Mouse (Mus musculus): ENCODE results near the gene Slc35c2. TPM values are rescaled to one million over a fixed set of nuclear protein-coding genes. Genes with fewer than 3 reads are reported as not detected.
A peak's percentile ranks its signal among the peaks of the same experiment; 100 is the strongest.

Gene Slc35c2
- polyA plus RNA-seq, 1 experiment: 53.6 TPM

- Histone ChIP-seq H3K27ac (ENCODE audit: insufficient read depth, low read length) (peak overlapping the region; percentile 68), H3K4me1 (ENCODE audit: control insufficient read depth, insufficient read depth, low read length) (peaks cover 30% of the 10 kb centered on the region), H3K4me3 (ENCODE audit: insufficient read depth, low read length) (peak overlapping the region; percentile 91; the same call in 1 of the 2 replicates)
- TF ChIP-seq CTCF (IDR thresholded peaks at IDR 0.05; ENCODE audit: extremely low read depth, insufficient read depth, low read length): no peak
- no peak for TF ChIP-seq POLR2A (IDR thresholded peaks at IDR 0.05; ENCODE audit: extremely low read depth, insufficient read depth, low read length)
Measured at GRCm38 (mm10) chr2:165323928-165324327, 36.3 kb upstream of the Slc35c2 start.

- peak overlapping the region; percentile 91; the same call in 1 of the 2 replicates for H3K4me3 ChIP-seq (ENCODE audit: insufficient read depth, low read length)
- H3K4me1 ChIP-seq (ENCODE audit: control insufficient read depth, insufficient read depth, low read length): peaks cover 34% of the 10 kb centered on the region
- TF ChIP-seq POLR2A (IDR thresholded peaks at IDR 0.05; ENCODE audit: extremely low read depth, insufficient read depth, low read length) (0 out of 2 replicates have a peak, but pooled peaks have one; percentile 15), CTCF (IDR thresholded peaks at IDR 0.05; ENCODE audit: extremely low read depth, insufficient read depth, low read length) (no peak)
- peak overlapping the region; percentile 68 for H3K27ac ChIP-seq (ENCODE audit: insufficient read depth, low read length)
Measured at GRCm38 (mm10) chr2:165323484-165323883, 35.8 kb upstream of the Slc35c2 start.

- TF ChIP-seq POLR2A (IDR thresholded peaks at IDR 0.05; ENCODE audit: extremely low read depth, insufficient read depth, low read length) (no peak), CTCF (IDR thresholded peaks at IDR 0.05; ENCODE audit: extremely low read depth, insufficient read depth, low read length) (no peak)
- peak overlapping the region; percentile 82; the same call in 1 of the 2 replicates for H3K27ac ChIP-seq (ENCODE audit: insufficient read depth, low read length)
- H3K4me3 ChIP-seq (ENCODE audit: insufficient read depth, low read length): no peak overlapping the region
- peaks cover 44% of the 10 kb centered on the region for H3K4me1 ChIP-seq (ENCODE audit: control insufficient read depth, insufficient read depth, low read length)
Measured at GRCm38 (mm10) chr2:165321981-165322735, 34.5 kb upstream of the Slc35c2 start.

GRCm38 (mm10) chr2:165321381-165321888, 33.8 kb upstream of the Slc35c2 start:
- H3K4me3 ChIP-seq (ENCODE audit: insufficient read depth, low read length): no peak overlapping the region

GRCm38 (mm10) chr2:165320531-165321150, 33.0 kb upstream of the Slc35c2 start:
- peak overlapping the region; percentile 82 for H3K27ac ChIP-seq (ENCODE audit: insufficient read depth, low read length)
- no peak overlapping the region for H3K4me3 ChIP-seq (ENCODE audit: insufficient read depth, low read length)
- TF ChIP-seq CTCF (IDR thresholded peaks at IDR 0.05; ENCODE audit: extremely low read depth, insufficient read depth, low read length): no peak
- TF ChIP-seq POLR2A (IDR thresholded peaks at IDR 0.05; ENCODE audit: extremely low read depth, insufficient read depth, low read length): no peak
- peaks cover 51% of the 10 kb centered on the region for H3K4me1 ChIP-seq (ENCODE audit: control insufficient read depth, insufficient read depth, low read length)

More at GRCm38 (mm10) chr2:165321381-165321888, 33.8 kb upstream of the Slc35c2 start:
- H3K4me1 ChIP-seq (ENCODE audit: control insufficient read depth, insufficient read depth, low read length): peaks cover 49% of the 10 kb centered on the region
- peak overlapping the region; percentile 82 for H3K27ac ChIP-seq (ENCODE audit: insufficient read depth, low read length)
- TF ChIP-seq POLR2A (IDR thresholded peaks at IDR 0.05; ENCODE audit: extremely low read depth, insufficient read depth, low read length) (no peak), CTCF (IDR thresholded peaks at IDR 0.05; ENCODE audit: extremely low read depth, insufficient read depth, low read length) (no peak)

- TF ChIP-seq POLR2A (IDR thresholded peaks at IDR 0.05; ENCODE audit: extremely low read depth, insufficient read depth, low read length) (no peak), CTCF (IDR thresholded peaks at IDR 0.05; ENCODE audit: extremely low read depth, insufficient read depth, low read length) (no peak)
- Histone ChIP-seq H3K27ac (ENCODE audit: insufficient read depth, low read length) (no peak overlapping the region), H3K4me1 (ENCODE audit: control insufficient read depth, insufficient read depth, low read length) (peaks cover 50% of the 10 kb centered on the region), H3K4me3 (ENCODE audit: insufficient read depth, low read length) (no peak overlapping the region)
Measured at GRCm38 (mm10) chr2:165319503-165319902, 31.8 kb upstream of the Slc35c2 start.

GRCm38 (mm10) chr2:165318941-165319340, 31.3 kb upstream of the Slc35c2 start:
- TF ChIP-seq CTCF (IDR thresholded peaks at IDR 0.05; ENCODE audit: extremely low read depth, insufficient read depth, low read length) (no peak), POLR2A (IDR thresholded peaks at IDR 0.05; ENCODE audit: extremely low read depth, insufficient read depth, low read length) (no peak)
- H3K4me1 ChIP-seq (ENCODE audit: control insufficient read depth, insufficient read depth, low read length): peaks cover 47% of the 10 kb centered on the region
- no peak overlapping the region for H3K27ac ChIP-seq (ENCODE audit: insufficient read depth, low read length)
- H3K4me3 ChIP-seq (ENCODE audit: insufficient read depth, low read length): no peak overlapping the region

GRCm38 (mm10) chr2:165317621-165318263, 30.1 kb upstream of the Slc35c2 start:
- TF ChIP-seq POLR2A (IDR thresholded peaks at IDR 0.05; ENCODE audit: extremely low read depth, insufficient read depth, low read length) (no peak), CTCF (IDR thresholded peaks at IDR 0.05; ENCODE audit: extremely low read depth, insufficient read depth, low read length) (no peak)
- Histone ChIP-seq H3K27ac (ENCODE audit: insufficient read depth, low read length) (peak overlapping the region; percentile 85), H3K4me1 (ENCODE audit: control insufficient read depth, insufficient read depth, low read length) (peaks cover 44% of the 10 kb centered on the region), H3K4me3 (ENCODE audit: insufficient read depth, low read length) (no peak overlapping the region)

- Histone ChIP-seq H3K4me3 (ENCODE audit: insufficient read depth, low read length) (no peak overlapping the region), H3K4me1 (ENCODE audit: control insufficient read depth, insufficient read depth, low read length) (peaks cover 42% of the 10 kb centered on the region), H3K27ac (ENCODE audit: insufficient read depth, low read length) (peak overlapping the region; percentile 85)
- TF ChIP-seq CTCF (IDR thresholded peaks at IDR 0.05; ENCODE audit: extremely low read depth, insufficient read depth, low read length) (no peak), POLR2A (IDR thresholded peaks at IDR 0.05; ENCODE audit: extremely low read depth, insufficient read depth, low read length) (peak; percentile 83)
Measured at GRCm38 (mm10) chr2:165316837-165317473, 29.3 kb upstream of the Slc35c2 start.

Data from cortical plate, adult 2 months (tissue).